26 mouse cellular contexts compared by ENCODE assay signal in the genomic region with DNA sequence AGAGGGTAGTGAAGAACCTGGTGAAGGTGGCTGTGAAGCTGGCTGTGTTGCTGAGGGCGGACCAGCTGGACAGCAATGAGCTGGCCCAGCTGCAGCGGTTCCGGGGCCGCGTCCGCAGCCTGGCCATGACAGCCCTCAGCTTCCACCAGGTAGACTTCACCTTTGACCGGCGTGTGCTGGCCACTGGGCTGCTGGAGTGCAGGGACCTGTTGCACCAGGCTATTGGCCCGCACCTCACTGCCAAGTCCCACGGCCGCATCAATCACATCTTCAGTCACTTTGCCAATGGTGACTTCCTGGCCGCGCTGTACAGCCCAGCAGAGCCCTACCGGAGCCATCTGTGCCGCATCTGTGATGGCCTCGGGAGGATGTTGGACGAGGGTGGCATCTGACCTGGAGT. TPM values are rescaled to one million over a fixed set of nuclear protein-coding genes. Genes with fewer than 3 reads are reported as not detected.
"Had no signal": no experiment of that assay in that cellular context is flagged by ENCODE, and none has a peak within 500 bp of the region (broad histone marks: within the 10 kb centered on the region; RNA-seq: fewer than 3 reads in every experiment).

No protein-coding gene starts in this region.

- H3K4me3 ChIP-seq: heart, embryonic 13.5 days; heart, embryonic 15.5 days; hindbrain, embryonic 13.5 days; hindbrain, embryonic 15.5 days; kidney, embryonic 15.5 days; left cerebral cortex, adult 2 months had no signal

- ATAC-seq: forebrain, postnatal 0 days; hindbrain, postnatal 0 days; intestine, embryonic 16.5 days had no signal

- H3K4me2 ChIP-seq: heart, embryonic 11.5 days; heart, embryonic 13.5 days; heart, embryonic 15.5 days; hindbrain, embryonic 13.5 days; hindbrain, embryonic 15.5 days; kidney, embryonic 15.5 days; liver, embryonic 11.5 days had no signal

- H3K27me3 ChIP-seq: heart, embryonic 13.5 days; heart, embryonic 15.5 days; hindbrain, embryonic 13.5 days; hindbrain, embryonic 15.5 days had no signal

- H3K9me3 ChIP-seq: heart, embryonic 13.5 days; heart, embryonic 15.5 days; hindbrain, embryonic 13.5 days; hindbrain, embryonic 15.5 days; kidney, embryonic 15.5 days had no signal

- H3K9ac ChIP-seq: forebrain, postnatal 0 days; heart, embryonic 13.5 days; heart, embryonic 15.5 days; hindbrain, embryonic 13.5 days; hindbrain, embryonic 15.5 days; kidney, embryonic 15.5 days; liver, embryonic 14.5 days had no signal

- DNase-seq: forebrain, postnatal 0 days; gastrocnemius, postnatal 10 days; gastrocnemius, postnatal 25 days; heart, adult 18-20 months; heart, postnatal 14 days; heart, postnatal 36 days; kidney, adult 11 months; kidney, adult 2 months; kidney, adult 9 months; kidney, postnatal 14 days; kidney, postnatal 36 days; layer of hippocampus, adult 9-11 months; layer of hippocampus, postnatal 36 days had no signal

- H3K27ac ChIP-seq: heart, embryonic 13.5 days; heart, embryonic 15.5 days; hindbrain, postnatal 0 days; kidney, embryonic 15.5 days; kidney, postnatal 0 days; left cerebral cortex, adult 2 months; liver, embryonic 14.5 days had no signal

RNA-seq across cellular contexts. Expression of a gene that starts 50.1 kb away (rescaled TPM):
- total RNA-seq: forebrain, postnatal 0 days had no signal
- polyA plus RNA-seq: heart, embryonic 11.5 days; heart, embryonic 13.5 days; hindbrain, embryonic 13.5 days; intestine, embryonic 14.5 days had no signal
